Mouse (Mus musculus): Measurements from ENCODE around the gene Gm20388.

GRCm38 (mm10) chr8:122951456-122951855 lies 3040.8 kb downstream of the Gm20388 start:
- TF ChIP-seq CTCF (IDR thresholded peaks at IDR 0.05; ENCODE audit: control insufficient read depth, insufficient read depth, low read length) (no peak), POLR2A (IDR thresholded peaks at IDR 0.05; ENCODE audit: borderline replicate concordance, control insufficient read depth, low read depth, low read length) (no peak)

All from bone marrow, adult 2 months (tissue).